Mouse (Mus musculus): ENCODE measurements around the gene Elp5. TPM values are rescaled to one million over a fixed set of nuclear protein-coding genes. Genes with fewer than 3 reads are reported as not detected.

The Elp5 gene
- polyA plus RNA-seq, 1 experiment from 2014 or later, result 97.9 TPM

- peak overlapping the region; percentile 54 for H3K4me2 ChIP-seq (ENCODE audit: low read length)
- peak overlapping the region; percentile 62 for H3K9ac ChIP-seq (ENCODE audit: low read depth, low read length)
- 0% methylated on average over 14 of the region's 14 CpGs for WGBS
- DNase-seq (ENCODE audit: low spot score), result peak; percentile 97
- H3K27ac ChIP-seq, result peak overlapping the region; percentile 57; the same call in 1 of the 2 replicates
- peak; percentile 26 for ATAC-seq (replicated peaks; ENCODE audit: low FRiP score, low read depth)
- peak; percentile 99 for TF ChIP-seq CTCF (IDR thresholded peaks at IDR 0.05; ENCODE audit: low read depth)
- peak overlapping the region; percentile 50 for H3K4me3 ChIP-seq (replicated peaks; ENCODE audit: low read depth, low read length)
- no peaks in the 10 kb centered on the region for H3K27me3 ChIP-seq (ENCODE audit: insufficient read depth, low read length)
- H3K4me1 ChIP-seq (replicated peaks; ENCODE audit: insufficient read depth, low read length), result peaks cover 15% of the 10 kb centered on the region
- 0 out of 2 replicates have a peak, but pooled peaks cover 4% of the 10 kb centered on the region for H3K36me3 ChIP-seq (ENCODE audit: insufficient read depth, low read length)
- no peaks in the 10 kb centered on the region for H3K9me3 ChIP-seq (replicated peaks; ENCODE audit: low read length)
These were observed 33.6 kb downstream of the Elp5 start for GRCm38 (mm10) chr11:69948763-69949150.

- peak within 1 kb of the TSS; percentile 50 for H3K4me3 ChIP-seq (replicated peaks; ENCODE audit: low read depth, low read length)
- peaks cover 15% of the 10 kb centered on the region for H3K4me1 ChIP-seq (replicated peaks; ENCODE audit: insufficient read depth, low read length)
- no peaks in the 10 kb centered on the region for H3K9me3 ChIP-seq (replicated peaks; ENCODE audit: low read length)
- DNase-seq (ENCODE audit: low spot score), result peak; percentile 98
- H3K27me3 ChIP-seq (ENCODE audit: insufficient read depth, low read length), result no peaks in the 10 kb centered on the region
- peak; percentile 92 for ATAC-seq (replicated peaks; ENCODE audit: low FRiP score, low read depth)
- TF ChIP-seq CTCF (IDR thresholded peaks at IDR 0.05; ENCODE audit: low read depth), result no peak
- H3K36me3 ChIP-seq (ENCODE audit: insufficient read depth, low read length), result 0 out of 2 replicates have a peak, but pooled peaks cover 4% of the 10 kb centered on the region
- peak within 1 kb of the TSS; percentile 62 for H3K9ac ChIP-seq (ENCODE audit: low read depth, low read length)
- H3K4me2 ChIP-seq (ENCODE audit: low read length), result peak within 1 kb of the TSS; percentile 54
- H3K27ac ChIP-seq, result peak within 1 kb of the TSS; percentile 73
- WGBS, result under 1% methylated on average over 34 of the region's 34 CpGs
These were observed 34.1 kb downstream of the Elp5 start, which contains the start of gene Slc2a4 for GRCm38 (mm10) chr11:69948066-69948762. Slc2a4 (minus strand) TSS chr11:69948188.

GRCm38 (mm10) chr11:69947337-69948065 lies 34.8 kb downstream of the Elp5 start:
- peak overlapping the region; percentile 73 for H3K27ac ChIP-seq
- WGBS, result 4% methylated on average over 29 of the region's 29 CpGs
- peak overlapping the region; percentile 54 for H3K4me2 ChIP-seq (ENCODE audit: low read length)
- no peaks in the 10 kb centered on the region for H3K27me3 ChIP-seq (ENCODE audit: insufficient read depth, low read length)
- H3K9ac ChIP-seq (ENCODE audit: low read depth, low read length), result peak overlapping the region; percentile 62
- H3K4me1 ChIP-seq (replicated peaks; ENCODE audit: insufficient read depth, low read length), result peaks cover 15% of the 10 kb centered on the region
- 0 out of 2 replicates have a peak, but pooled peaks cover 4% of the 10 kb centered on the region for H3K36me3 ChIP-seq (ENCODE audit: insufficient read depth, low read length)
- DNase-seq (ENCODE audit: low spot score) (peak; percentile 74), ATAC-seq (replicated peaks; ENCODE audit: low FRiP score, low read depth) (peak; percentile 42)
- H3K9me3 ChIP-seq (replicated peaks; ENCODE audit: low read length), result no peaks in the 10 kb centered on the region
- H3K4me3 ChIP-seq (replicated peaks; ENCODE audit: low read depth, low read length), result peak overlapping the region; percentile 50
- TF ChIP-seq CTCF (IDR thresholded peaks at IDR 0.05; ENCODE audit: low read depth), result no peak

GRCm38 (mm10) chr11:69945997-69946891 lies 36.1 kb downstream of the Elp5 start:
- H3K9me3 ChIP-seq (replicated peaks; ENCODE audit: low read length), result no peaks in the 10 kb centered on the region
- H3K27ac ChIP-seq, result no peak overlapping the region; the same call in 1 of the 2 replicates
- no peak for TF ChIP-seq CTCF (IDR thresholded peaks at IDR 0.05; ENCODE audit: low read depth)
- no peaks in the 10 kb centered on the region for H3K27me3 ChIP-seq (ENCODE audit: insufficient read depth, low read length)
- H3K9ac ChIP-seq (ENCODE audit: low read depth, low read length), result 0 out of 2 replicates have a peak overlapping the region, but pooled peaks have one; percentile 8
- no peak overlapping the region for H3K4me3 ChIP-seq (replicated peaks; ENCODE audit: low read depth, low read length)
- H3K4me2 ChIP-seq (ENCODE audit: low read length), result peak overlapping the region; percentile 54
- ATAC-seq (replicated peaks; ENCODE audit: low FRiP score, low read depth) (no peak), DNase-seq (ENCODE audit: low spot score) (no peak)
- H3K36me3 ChIP-seq (ENCODE audit: insufficient read depth, low read length), result 0 out of 2 replicates have a peak, but pooled peaks cover 4% of the 10 kb centered on the region
- WGBS, result 84% methylated on average over 18 of the region's 18 CpGs
- peaks cover 15% of the 10 kb centered on the region for H3K4me1 ChIP-seq (replicated peaks; ENCODE audit: insufficient read depth, low read length)

DNA sequence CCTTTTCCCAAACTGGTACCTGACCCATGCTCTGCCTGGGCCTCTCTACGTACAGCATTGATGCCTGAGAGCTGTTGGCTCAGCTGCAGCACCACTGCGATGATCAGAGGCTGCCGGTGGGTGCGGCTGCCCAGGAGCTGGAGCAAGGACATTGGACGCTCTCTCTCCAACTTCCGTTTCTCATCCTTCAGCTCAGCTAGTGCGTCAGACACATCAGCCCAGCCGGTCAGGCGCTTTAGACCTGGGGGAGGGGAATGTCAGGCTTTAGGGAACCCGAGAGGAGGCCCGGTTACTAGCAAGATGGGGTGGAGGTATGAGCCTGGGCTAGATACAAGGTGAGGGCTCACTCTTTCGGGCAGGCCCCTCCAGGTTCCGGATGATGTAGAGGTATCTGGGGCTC lies 37.1 kb downstream of the Elp5 start:
- Histone ChIP-seq H3K27ac (no peak overlapping the region), H3K9me3 (replicated peaks; ENCODE audit: low read length) (no peaks in the 10 kb centered on the region), H3K4me3 (replicated peaks; ENCODE audit: low read depth, low read length) (no peak overlapping the region), H3K36me3 (ENCODE audit: insufficient read depth, low read length) (0 out of 2 replicates have a peak, but pooled peaks cover 4% of the 10 kb centered on the region), H3K4me1 (replicated peaks; ENCODE audit: insufficient read depth, low read length) (peaks cover 15% of the 10 kb centered on the region), H3K27me3 (ENCODE audit: insufficient read depth, low read length) (no peaks in the 10 kb centered on the region), H3K4me2 (ENCODE audit: low read length) (no peak overlapping the region), H3K9ac (ENCODE audit: low read depth, low read length) (no peak overlapping the region)
- ATAC-seq (replicated peaks; ENCODE audit: low FRiP score, low read depth) (no peak), DNase-seq (ENCODE audit: low spot score) (no peak)
- 61% methylated on average over 13 of the region's 13 CpGs for WGBS
- no peak for TF ChIP-seq CTCF (IDR thresholded peaks at IDR 0.05; ENCODE audit: low read depth)

All from kidney, postnatal 0 days (tissue).